Mouse (Mus musculus): ENCODE measurements at regions not wholly inside any gene's neighbourhood (a gene's known extent, or its start where the extent isn't known, plus 50 kb on each side); places are given as distances from the start of the nearest gene placed in this dataset.

- TF ChIP-seq CTCF (conservative IDR thresholded peaks at IDR 0.05; ENCODE audit: low read length), result no peak
- TF ChIP-seq NANOG (IDR thresholded peaks at IDR 0.05; ENCODE audit: borderline replicate concordance, low read length), result no peak
- TF ChIP-seq POU5F1 (IDR thresholded peaks at IDR 0.05; ENCODE audit: borderline replicate concordance, low read length), result no peak
Observed at GRCm38 (mm10) chr5:141080896-141081295, 80.5 kb upstream of the Card11 start.

Measured in E14TG2a.4 (cell line).